Mouse (Mus musculus) megakaryocyte, embryonic 14.5 days (primary cell): ENCODE measurements around the gene Fdx1l. TPM values are rescaled to one million over a fixed set of nuclear protein-coding genes. Genes with fewer than 3 reads are reported as not detected.

Experiments used
- H3K27me3 ChIP-seq: replicated peaks from 2 replicates; pipeline ENCODE3; 2012; ENCODE audit warnings: inconsistent platforms
- H3K36me3 ChIP-seq: replicated peaks from 2 replicates; pipeline ENCODE3; 2012; ENCODE audit warnings: low read length, inconsistent platforms, mixed read lengths
- H3K4me1 ChIP-seq: 2 replicates; pipeline ENCODE4 v1.6.1; 2012; ENCODE audit warnings: inconsistent platforms
- H3K4me3 ChIP-seq: replicated peaks from 2 replicates; pipeline ENCODE3; 2012; ENCODE audit warnings: moderate library complexity, mild to moderate bottlenecking, inconsistent platforms
- H3K9me3 ChIP-seq: 2 replicates; pipeline ENCODE4 v1.6.1; 2012; ENCODE audit warnings: inconsistent platforms
- FLI1 ChIP-seq: IDR thresholded peaks from 2 replicates; pipeline ENCODE4 v1.6.1; 2012; ENCODE audit warnings: low read length, inconsistent platforms, mixed read lengths
- GATA1 ChIP-seq: IDR thresholded peaks from 3 replicates; pipeline ENCODE4 v1.6.1; 2012; ENCODE audit warnings: mixed read lengths, low read length, inconsistent platforms, borderline replicate concordance
- polyA plus RNA-seq: library from polyadenylated mRNA; stranded (reverse); fragments of >175 nt; gene quantifications from 2 replicates; pipeline ENCODE4 v1.2.3, GENCODE M21; 2012; ENCODE audit warnings: low replicate concordance; ENCODE audit not compliant: insufficient read depth

The Fdx1l gene
- polyA plus RNA-seq, 1 experiment = 26.9 TPM

- Histone ChIP-seq H3K4me1 (peaks cover 59% of the 10 kb centered on the region), H3K4me3 (no peak overlapping the region), H3K27me3 (peaks cover 57% of the 10 kb centered on the region), H3K9me3 (peaks cover 23% of the 10 kb centered on the region), H3K36me3 (no peaks in the 10 kb centered on the region)
- TF ChIP-seq GATA1 (no peak), FLI1 (no peak)
Observed at GRCm38 (mm10) chr9:21039779-21040178, 33.6 kb downstream of the Fdx1l start.

DNA sequence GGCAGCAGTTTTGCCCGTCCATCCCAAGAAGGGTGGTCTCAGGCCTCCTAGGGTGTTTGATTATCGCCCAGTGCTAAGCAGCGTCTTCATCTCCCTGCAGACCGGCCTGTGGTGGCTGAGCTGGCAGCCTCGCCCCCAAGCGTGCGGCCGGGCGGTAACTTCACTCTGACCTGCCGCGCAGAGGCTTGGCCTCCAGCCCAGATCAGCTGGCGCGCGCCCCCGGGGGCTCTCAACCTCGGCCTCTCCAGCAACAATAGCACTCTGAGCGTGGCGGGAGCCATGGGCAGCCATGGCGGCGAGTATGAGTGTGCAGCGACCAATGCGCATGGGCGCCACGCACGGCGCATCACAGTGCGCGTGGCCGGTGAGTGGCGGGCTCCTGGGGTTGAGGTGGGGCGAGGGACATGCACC is 35.9 kb downstream of the Fdx1l start:
- Histone ChIP-seq H3K27me3 (peaks cover 78% of the 10 kb centered on the region), H3K4me3 (peak overlapping the region; percentile 85), H3K9me3 (peaks cover 23% of the 10 kb centered on the region), H3K36me3 (no peaks in the 10 kb centered on the region), H3K4me1 (peaks cover 74% of the 10 kb centered on the region)
- TF ChIP-seq FLI1 = no peak
- TF ChIP-seq GATA1 = no peak

- H3K27me3 ChIP-seq = peaks cover 85% of the 10 kb centered on the region
Observed at GRCm38 (mm10) chr9:21036666-21037065, 36.7 kb downstream of the Fdx1l start.

DNA sequence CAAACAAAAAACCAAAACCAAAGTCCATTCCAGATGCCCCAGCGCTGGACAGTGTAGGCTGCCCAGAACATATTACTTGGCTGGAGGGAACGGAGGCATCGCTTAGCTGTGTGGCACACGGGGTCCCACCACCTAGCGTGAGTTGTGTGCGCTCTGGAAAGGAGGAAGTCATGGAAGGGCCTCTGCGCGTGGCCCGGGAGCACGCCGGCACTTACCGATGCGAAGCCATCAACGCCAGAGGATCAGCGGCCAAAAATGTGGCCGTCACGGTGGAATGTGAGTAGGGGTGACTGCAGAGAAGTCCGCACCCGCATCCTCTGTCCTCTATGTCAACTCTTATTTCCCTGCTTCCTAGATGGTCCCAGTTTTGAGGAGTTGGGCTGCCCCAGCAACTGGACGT is 37.3 kb downstream of the Fdx1l start:
- peaks cover 23% of the 10 kb centered on the region for H3K9me3 ChIP-seq
- peaks cover 80% of the 10 kb centered on the region for H3K4me1 ChIP-seq
- no peaks in the 10 kb centered on the region for H3K36me3 ChIP-seq
- no peak for TF ChIP-seq FLI1
- no peak for TF ChIP-seq GATA1
- peaks cover 85% of the 10 kb centered on the region for H3K27me3 ChIP-seq
- H3K4me3 ChIP-seq = peak overlapping the region; percentile 85

More at GRCm38 (mm10) chr9:21036666-21037065, 36.7 kb downstream of the Fdx1l start:
- Histone ChIP-seq H3K36me3 (no peaks in the 10 kb centered on the region), H3K9me3 (peaks cover 23% of the 10 kb centered on the region), H3K4me3 (peak overlapping the region; percentile 85), H3K4me1 (peaks cover 80% of the 10 kb centered on the region)
- TF ChIP-seq FLI1 (no peak), GATA1 (no peak)

- Histone ChIP-seq H3K36me3 (no peaks in the 10 kb centered on the region), H3K27me3 (peaks cover 85% of the 10 kb centered on the region), H3K4me3 (peak overlapping the region; percentile 85), H3K4me1 (peaks cover 80% of the 10 kb centered on the region), H3K9me3 (peaks cover 23% of the 10 kb centered on the region)
- TF ChIP-seq FLI1 (no peak), GATA1 (no peak)
Observed at GRCm38 (mm10) chr9:21035586-21035985, 37.8 kb downstream of the Fdx1l start.

DNA sequence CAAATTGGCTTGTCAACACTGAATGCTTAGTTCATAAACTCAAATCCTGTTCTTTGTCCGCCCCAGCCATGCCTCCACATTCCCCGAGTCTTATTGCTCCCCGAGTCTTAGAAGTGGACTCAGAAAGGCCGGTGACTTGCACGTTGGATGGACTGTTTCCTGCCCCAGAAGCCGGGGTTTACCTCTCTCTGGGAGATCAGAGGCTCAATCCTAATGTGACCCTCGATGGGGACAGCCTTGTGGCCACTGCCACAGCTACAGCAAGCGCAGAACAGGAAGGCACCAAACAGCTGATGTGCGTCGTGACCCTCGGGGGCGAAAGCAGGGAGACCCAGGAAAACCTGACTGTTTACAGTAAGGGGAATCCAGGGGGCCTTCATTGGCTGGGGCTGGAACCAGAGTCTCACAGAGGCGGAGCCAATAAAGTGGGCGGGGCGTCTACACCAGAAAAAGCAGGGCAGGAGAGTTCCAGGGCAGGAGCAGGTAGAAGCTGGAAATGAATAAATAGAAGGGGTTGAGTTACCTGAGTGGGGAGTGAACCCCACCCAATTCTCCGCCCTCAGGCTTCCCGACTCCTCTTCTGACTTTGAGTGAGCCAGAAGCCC is 38.8 kb downstream of the Fdx1l start:
- Histone ChIP-seq H3K4me1 (peaks cover 85% of the 10 kb centered on the region), H3K9me3 (peaks cover 21% of the 10 kb centered on the region), H3K4me3 (peak overlapping the region; percentile 85), H3K27me3 (peaks cover 77% of the 10 kb centered on the region), H3K36me3 (no peaks in the 10 kb centered on the region)
- TF ChIP-seq FLI1 (no peak), GATA1 (no peak)

GRCm38 (mm10) chr9:21033136-21033535 is 40.3 kb downstream of the Fdx1l start:
- Histone ChIP-seq H3K4me3 (peak overlapping the region; percentile 94), H3K27me3 (peaks cover 66% of the 10 kb centered on the region), H3K9me3 (peaks cover 10% of the 10 kb centered on the region; the same call in 1 of the 2 replicates), H3K36me3 (peaks cover 1% of the 10 kb centered on the region), H3K4me1 (peaks cover 96% of the 10 kb centered on the region)
- no peak for TF ChIP-seq FLI1
- TF ChIP-seq GATA1 = no peak

GRCm38 (mm10) chr9:21032491-21032890 is 40.9 kb downstream of the Fdx1l start:
- Histone ChIP-seq H3K4me3 (peak overlapping the region; percentile 94), H3K4me1 (peaks cover 98% of the 10 kb centered on the region), H3K27me3 (peaks cover 62% of the 10 kb centered on the region), H3K36me3 (peaks cover 6% of the 10 kb centered on the region), H3K9me3 (peaks cover 6% of the 10 kb centered on the region; the same call in 1 of the 2 replicates)
- TF ChIP-seq GATA1 (no peak), FLI1 (no peak)

- Histone ChIP-seq H3K4me3 (peak within 1 kb of the TSS; percentile 94), H3K27me3 (peaks cover 62% of the 10 kb centered on the region), H3K4me1 (peaks cover 98% of the 10 kb centered on the region), H3K36me3 (peaks cover 11% of the 10 kb centered on the region), H3K9me3 (peaks cover 4% of the 10 kb centered on the region; the same call in 1 of the 2 replicates)
- no peak for TF ChIP-seq GATA1
Observed at GRCm38 (mm10) chr9:21031896-21032351, 41.5 kb downstream of the Fdx1l start, which contains the start of gene Icam5. Icam5 (plus strand) TSS chr9:21032073.

- Histone ChIP-seq H3K9me3 (no peaks in the 10 kb centered on the region), H3K36me3 (peaks cover 16% of the 10 kb centered on the region), H3K27me3 (peaks cover 61% of the 10 kb centered on the region), H3K4me1 (peaks cover 92% of the 10 kb centered on the region), H3K4me3 (peak overlapping the region; percentile 94)
- no peak for TF ChIP-seq FLI1
- no peak for TF ChIP-seq GATA1
Observed at GRCm38 (mm10) chr9:21031251-21031895, 42.0 kb downstream of the Fdx1l start.
